Mouse (Mus musculus): ENCODE measurements around the gene Sipa1l1.
"Not testable (repeated sequence)": the region's sequence is repeated elsewhere in the genome, so short reads cannot be mapped to it uniquely, and the experiment has no call there.

The Sipa1l1 gene

GRCm38 (mm10) chr12:82476028-82476427 lies 306.9 kb downstream of the Sipa1l1 start:
- no peak for DNase-seq (ENCODE audit: inconsistent ontology term)

GRCm38 (mm10) chr12:82476580-82476979 lies 307.5 kb downstream of the Sipa1l1 start:
- no peak for DNase-seq (ENCODE audit: inconsistent ontology term)

- no peak for DNase-seq (ENCODE audit: inconsistent ontology term)
Observed at GRCm38 (mm10) chr12:82477826-82478225, 308.7 kb downstream of the Sipa1l1 start.

GRCm38 (mm10) chr12:82478256-82478655 lies 309.1 kb downstream of the Sipa1l1 start:
- DNase-seq (ENCODE audit: inconsistent ontology term), result no peak

- DNase-seq (ENCODE audit: inconsistent ontology term), result no peak
Observed at GRCm38 (mm10) chr12:82479393-82479792, 310.3 kb downstream of the Sipa1l1 start.

- DNase-seq (ENCODE audit: inconsistent ontology term), result not testable (repeated sequence)
Observed at GRCm38 (mm10) chr12:82480425-82480824, 311.3 kb downstream of the Sipa1l1 start.

GRCm38 (mm10) chr12:82485466-82485865 lies 316.3 kb downstream of the Sipa1l1 start:
- peak; percentile 78 for DNase-seq (ENCODE audit: inconsistent ontology term)

- DNase-seq (ENCODE audit: inconsistent ontology term), result peak; percentile 60
Observed at GRCm38 (mm10) chr12:82486829-82487560, 317.9 kb downstream of the Sipa1l1 start.

- no peak for DNase-seq (ENCODE audit: inconsistent ontology term)
Observed at GRCm38 (mm10) chr12:82489093-82489492, 320.0 kb downstream of the Sipa1l1 start.

GRCm38 (mm10) chr12:82489621-82490020 lies 320.5 kb downstream of the Sipa1l1 start:
- no peak for DNase-seq (ENCODE audit: inconsistent ontology term)

- no peak for DNase-seq (ENCODE audit: inconsistent ontology term)
Observed at GRCm38 (mm10) chr12:82492456-82492855, 323.3 kb downstream of the Sipa1l1 start.

- not testable (repeated sequence) for DNase-seq (ENCODE audit: inconsistent ontology term)
Observed at GRCm38 (mm10) chr12:82493260-82493659, 324.1 kb downstream of the Sipa1l1 start.

GRCm38 (mm10) chr12:82495936-82496335 lies 326.8 kb downstream of the Sipa1l1 start:
- DNase-seq (ENCODE audit: inconsistent ontology term), result no peak

GRCm38 (mm10) chr12:82497866-82498631 lies 328.9 kb downstream of the Sipa1l1 start:
- DNase-seq (ENCODE audit: inconsistent ontology term), result peak; percentile 65

- no peak for DNase-seq (ENCODE audit: inconsistent ontology term)
Observed at GRCm38 (mm10) chr12:82498701-82499100, 329.6 kb downstream of the Sipa1l1 start.

- DNase-seq (ENCODE audit: inconsistent ontology term), result no peak
Observed at GRCm38 (mm10) chr12:82499731-82500130, 330.6 kb downstream of the Sipa1l1 start.

All from Muller cell, postnatal 12 days (primary cell).